Comparison of ENCODE assay signal across 8 mouse cellular contexts in the genomic region with DNA sequence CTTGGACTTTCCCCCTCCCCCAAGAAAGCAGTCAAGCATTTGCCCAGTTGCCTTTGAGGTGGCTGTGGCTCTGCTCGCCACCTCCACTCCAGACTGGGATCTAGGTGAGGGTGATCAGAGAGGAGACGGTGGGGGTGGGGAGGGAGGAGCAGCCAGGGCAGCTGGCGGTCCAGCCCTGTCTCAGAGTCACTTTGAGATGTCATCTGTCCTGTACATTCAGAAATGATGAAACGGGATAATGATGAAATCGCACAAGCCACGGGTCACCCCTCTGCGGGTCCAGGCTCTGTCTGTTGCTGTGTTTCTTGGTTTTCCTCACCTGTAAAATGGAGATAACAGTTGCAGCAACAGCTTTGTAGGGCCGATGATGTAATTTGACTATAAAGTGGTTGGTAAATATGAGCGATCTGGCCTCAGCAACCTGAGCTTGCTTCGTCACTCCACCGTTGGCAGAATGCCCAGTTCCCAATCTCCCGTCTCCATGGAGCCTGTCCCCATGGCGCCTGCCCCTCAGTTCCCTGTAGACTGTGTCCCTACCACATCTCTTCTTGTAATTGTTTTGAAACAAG. TPM values are rescaled to one million over a fixed set of nuclear protein-coding genes. Genes with fewer than 3 reads are reported as not detected.
A peak's percentile ranks its signal among the peaks of the same experiment; 100 is the strongest.
DNase-seq lines count a peak whose midpoint lies in the region; ATAC-seq and TF ChIP-seq lines count a peak whose summit lies in the region.

No protein-coding gene starts in this region.

- H3K27ac ChIP-seq in forebrain, embryonic 12.5 days, result peak overlapping the region; percentile 74

- peak; percentile 45 for DNase-seq in ES-CJ7 (ENCODE audit: low read depth, low spot score)
- DNase-seq in adrenal gland, postnatal 4 days (ENCODE audit: low spot score in 2 of 2), result peak; percentile 69 to 72
- peak; percentile 79 to 86 for DNase-seq in heart, postnatal 14 days
- peak; percentile 79 to 88 for DNase-seq in kidney, postnatal 4 days
- DNase-seq in lung, adult 2 months, result peak; percentile 82
- peak; percentile 69 for DNase-seq in ovary, postnatal 36 days (ENCODE audit: low spot score)
- DNase-seq in thymus, postnatal 36 days, result no peak

- peak overlapping the region; percentile 41; the same call in 1 of the 2 replicates for H3K9ac ChIP-seq in forebrain, embryonic 12.5 days

- H3K9me3 ChIP-seq in forebrain, embryonic 12.5 days, result no peaks in the 10 kb centered on the region

- intact Hi-C loops in heart, postnatal 14 days (cut with DNase I), result no loop called here

- peak; percentile 73 for ATAC-seq in forebrain, embryonic 12.5 days (ENCODE audit: low FRiP score)

- peak overlapping the region; percentile 41 for H3K4me2 ChIP-seq in forebrain, embryonic 12.5 days

- H3K36me3 ChIP-seq in forebrain, embryonic 12.5 days (replicated peaks), result no peaks in the 10 kb centered on the region

- no peak overlapping the region for H3K4me3 ChIP-seq in forebrain, embryonic 12.5 days (replicated peaks)
- H3K4me3 ChIP-seq in lung, adult 2 months (replicated peaks; ENCODE audit: extremely low read depth, low read depth, low read length), result no peak overlapping the region

- 43% methylated on average over 13 of the region's 13 CpGs for WGBS in forebrain, embryonic 12.5 days
- 32% methylated on average over 13 of the region's 13 CpGs for WGBS in lung, adult 2 months

- no peaks in the 10 kb centered on the region for H3K27me3 ChIP-seq in forebrain, embryonic 12.5 days

- H3K4me1 ChIP-seq in forebrain, embryonic 12.5 days, result peaks cover 22% of the 10 kb centered on the region
- peaks cover 12% of the 10 kb centered on the region for H3K4me1 ChIP-seq in lung, adult 2 months (ENCODE audit: control insufficient read depth, insufficient read depth, low read length)

- no peak for TF ChIP-seq CTCF in lung, adult 2 months (IDR thresholded peaks at IDR 0.05; ENCODE audit: insufficient read depth, low read length)

- TF ChIP-seq POLR2A in lung, adult 2 months (IDR thresholded peaks at IDR 0.05; ENCODE audit: borderline replicate concordance, extremely low read depth, low read depth, low read length), result 0 out of 2 replicates have a peak, but pooled peaks have one; percentile 6

RNA-seq across cellular contexts. Expression of gene Ddit4, which starts 8.1 kb away (rescaled TPM):
- total RNA-seq in adrenal gland, postnatal 4 days (2021), result 10 to 100 TPM; 59.7 to 80.6 TPM
- polyA plus RNA-seq in forebrain, embryonic 12.5 days (2016; fragmentation: Nextera tagmentation; extraction: Ambion mirVana), result 58.9 and 61.6 TPM in 2 replicates
- 100 to 1,000 TPM; 188 to 191 TPM for total RNA-seq in heart, postnatal 14 days (2021)
- 32.6 and 53.4 TPM in 2 replicates for polyA plus RNA-seq in lung, adult 2 months (2012; rRNA removed)

RNA-seq across cellular contexts. Expression of gene Ascc1, which starts 59.1 kb away (rescaled TPM):
- 10 to 100 TPM; 35.7 to 38.0 TPM for total RNA-seq in adrenal gland, postnatal 4 days (2021)
- polyA plus RNA-seq in forebrain, embryonic 12.5 days (2016; fragmentation: Nextera tagmentation; extraction: Ambion mirVana), result 38.5 and 38.6 TPM in 2 replicates
- 10 to 100 TPM; 19.1 to 21.7 TPM for total RNA-seq in heart, postnatal 14 days (2021)
- polyA plus RNA-seq in lung, adult 2 months (2012; rRNA removed), result 21.1 and 29.5 TPM in 2 replicates

RNA-seq across cellular contexts. Expression of gene Anapc16, which starts 59.4 kb away (rescaled TPM):
- total RNA-seq in adrenal gland, postnatal 4 days (2021), result 10 to 100 TPM; 82.2 to 88.4 TPM
- 100 and 106 TPM in 2 replicates for polyA plus RNA-seq in forebrain, embryonic 12.5 days (2016; fragmentation: Nextera tagmentation; extraction: Ambion mirVana)
- 10 to 100 TPM; 64.8 to 70.1 TPM for total RNA-seq in heart, postnatal 14 days (2021)
- polyA plus RNA-seq in lung, adult 2 months (2012; rRNA removed), result 61.1 and 64.5 TPM in 2 replicates

Comparison
In these comparisons a context has a peak if more than half of its experiments do, and no peak if none do; other contexts are left out.
1. DNase-seq: peak in ES-CJ7 (single experiment), adrenal gland, postnatal 4 days (2 of 2), heart, postnatal 14 days (2 of 2), kidney, postnatal 4 days (2 of 2), lung, adult 2 months (single experiment) and ovary, postnatal 36 days (single experiment); none in thymus, postnatal 36 days (0 of 2).